Mouse (Mus musculus): ENCODE measurements around the gene G430095P16Rik. TPM values are rescaled to one million over a fixed set of nuclear protein-coding genes. Genes with fewer than 3 reads are reported as not detected.

The G430095P16Rik gene
- polyA plus RNA-seq, 1 experiment from 2014 or later: 7.8 TPM

DNA sequence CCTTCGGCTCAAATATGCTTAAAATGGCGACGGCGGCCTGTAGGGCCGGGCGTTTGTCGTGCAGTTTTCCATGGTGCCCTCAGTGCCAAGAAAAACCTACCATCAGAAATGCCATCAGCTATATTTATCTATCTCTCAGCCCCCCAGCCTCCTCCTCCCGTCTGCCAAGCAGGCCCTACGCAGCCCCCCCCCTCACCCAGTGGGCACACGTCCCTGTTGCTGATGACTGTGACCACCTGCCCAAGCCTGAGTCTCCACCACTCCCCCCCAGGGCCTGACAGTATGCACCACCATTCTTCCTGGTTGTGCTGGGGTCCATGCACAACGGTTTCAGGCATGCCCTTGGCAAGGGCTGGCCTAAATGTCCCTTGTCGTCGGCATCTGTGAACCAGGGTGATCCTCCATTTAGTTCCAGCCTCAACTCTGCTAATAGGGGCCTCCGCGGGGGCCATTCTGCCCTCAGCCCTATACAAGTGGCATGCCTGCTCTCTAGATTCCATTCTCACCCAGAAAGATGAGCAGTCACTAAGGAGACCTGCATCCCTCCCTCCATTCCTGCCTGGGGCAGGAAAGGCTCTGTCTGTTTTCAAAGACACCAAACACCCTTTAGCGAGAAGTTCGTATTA is 42.2 kb downstream of the G430095P16Rik start:
- H3K27me3 ChIP-seq (replicated peaks): peaks cover 93% of the 10 kb centered on the region
- peaks cover 28% of the 10 kb centered on the region for H3K36me3 ChIP-seq
- 73% methylated on average over 17 of the region's 17 CpGs for WGBS
- peaks cover 29% of the 10 kb centered on the region for H3K4me1 ChIP-seq
- H3K27ac ChIP-seq (replicated peaks): no peak overlapping the region
- H3K4me3 ChIP-seq: no peak overlapping the region
- H3K9me3 ChIP-seq: no peaks in the 10 kb centered on the region
- H3K4me2 ChIP-seq: no peak overlapping the region
- ATAC-seq (ENCODE audit: extremely low read depth, insufficient number of reproducible peaks, low FRiP score, low TSS enrichment): no peak
- H3K9ac ChIP-seq: no peak overlapping the region

DNA sequence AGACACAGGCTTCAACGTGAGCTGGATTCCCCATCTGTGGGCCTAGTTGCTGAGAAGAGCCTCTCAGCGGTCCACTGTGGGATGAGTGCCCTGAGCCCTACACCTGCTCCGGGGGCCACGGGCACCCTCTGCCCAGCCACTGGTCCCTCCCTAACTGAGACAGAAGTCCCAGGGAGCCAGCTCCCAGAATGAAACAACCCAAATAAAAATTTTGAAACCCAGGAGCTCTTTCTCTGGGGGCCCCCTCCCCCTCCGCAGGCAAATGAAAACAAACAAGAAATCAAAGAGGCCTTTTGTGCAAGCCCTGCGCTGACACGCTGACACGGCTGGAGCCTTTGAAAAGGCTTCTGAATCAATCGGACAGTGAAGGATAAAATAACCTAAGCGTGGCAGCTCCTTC is 42.8 kb downstream of the G430095P16Rik start:
- Histone ChIP-seq H3K9ac (peak overlapping the region; percentile 33; the same call in 1 of the 2 replicates), H3K4me3 (no peak overlapping the region), H3K27me3 (replicated peaks) (peaks cover 95% of the 10 kb centered on the region), H3K4me2 (no peak overlapping the region), H3K4me1 (peaks cover 31% of the 10 kb centered on the region), H3K9me3 (no peaks in the 10 kb centered on the region), H3K27ac (replicated peaks) (no peak overlapping the region), H3K36me3 (peaks cover 28% of the 10 kb centered on the region)
- no peak for ATAC-seq (ENCODE audit: extremely low read depth, insufficient number of reproducible peaks, low FRiP score, low TSS enrichment)
- 43% methylated on average over 10 of the region's 10 CpGs for WGBS

DNA sequence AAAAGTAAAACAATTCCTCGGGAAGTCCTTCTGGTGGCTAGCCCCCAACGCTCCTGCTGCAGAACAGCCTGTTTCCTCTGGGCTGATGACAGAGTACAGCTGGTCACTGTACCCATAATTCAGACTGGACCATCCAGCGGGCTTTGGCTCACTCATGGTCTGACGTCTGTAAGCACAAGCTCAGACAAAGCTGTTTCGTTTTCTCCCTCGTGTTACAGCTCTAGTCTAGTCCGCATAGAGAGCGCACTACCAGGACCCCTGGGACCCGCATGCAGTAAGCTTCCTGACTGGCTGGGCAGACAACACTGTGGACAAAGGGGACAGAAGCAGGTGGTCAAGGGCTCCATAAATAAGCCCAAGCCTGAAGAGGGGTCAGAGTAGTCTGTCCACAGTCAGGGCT is 43.6 kb downstream of the G430095P16Rik start:
- WGBS: 64% methylated on average over 9 of the region's 9 CpGs
- H3K36me3 ChIP-seq: peaks cover 29% of the 10 kb centered on the region
- no peak for ATAC-seq (ENCODE audit: extremely low read depth, insufficient number of reproducible peaks, low FRiP score, low TSS enrichment)
- H3K9ac ChIP-seq: no peak overlapping the region; the same call in 1 of the 2 replicates
- H3K4me3 ChIP-seq: no peak overlapping the region
- 0 out of 2 replicates have a peak overlapping the region, but pooled peaks have one; percentile 5 for H3K27ac ChIP-seq (replicated peaks)
- no peaks in the 10 kb centered on the region for H3K9me3 ChIP-seq
- peaks cover 95% of the 10 kb centered on the region for H3K27me3 ChIP-seq (replicated peaks)
- H3K4me1 ChIP-seq: peaks cover 31% of the 10 kb centered on the region
- no peak overlapping the region for H3K4me2 ChIP-seq

DNA sequence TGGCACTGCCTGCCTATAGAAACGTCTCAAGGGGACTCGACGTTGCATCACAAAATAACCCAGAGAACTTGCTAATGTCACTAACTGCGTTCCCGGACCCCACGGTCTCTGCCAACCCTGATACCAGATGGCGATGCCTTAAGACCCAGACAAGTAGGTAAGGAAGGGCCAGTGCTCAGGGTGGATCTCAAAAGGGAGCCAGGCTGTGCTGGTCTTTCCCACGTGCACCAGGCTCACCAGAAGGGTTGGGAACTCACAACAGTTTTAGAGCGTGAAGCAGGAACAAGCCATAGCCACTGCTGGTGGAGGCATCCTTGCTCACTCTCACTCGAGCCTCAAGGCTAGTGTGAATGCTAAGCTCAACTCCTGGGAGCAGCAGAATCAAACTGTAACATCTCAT is 44.4 kb downstream of the G430095P16Rik start:
- H3K4me3 ChIP-seq: no peak overlapping the region
- no peak overlapping the region for H3K27ac ChIP-seq (replicated peaks)
- H3K4me1 ChIP-seq: peaks cover 39% of the 10 kb centered on the region
- peaks cover 96% of the 10 kb centered on the region for H3K27me3 ChIP-seq (replicated peaks)
- peaks cover 32% of the 10 kb centered on the region for H3K36me3 ChIP-seq
- ATAC-seq (ENCODE audit: extremely low read depth, insufficient number of reproducible peaks, low FRiP score, low TSS enrichment): no peak
- WGBS: 71% methylated on average over 10 of the region's 10 CpGs
- H3K9ac ChIP-seq: no peak overlapping the region
- H3K4me2 ChIP-seq: no peak overlapping the region
- no peaks in the 10 kb centered on the region for H3K9me3 ChIP-seq

DNA sequence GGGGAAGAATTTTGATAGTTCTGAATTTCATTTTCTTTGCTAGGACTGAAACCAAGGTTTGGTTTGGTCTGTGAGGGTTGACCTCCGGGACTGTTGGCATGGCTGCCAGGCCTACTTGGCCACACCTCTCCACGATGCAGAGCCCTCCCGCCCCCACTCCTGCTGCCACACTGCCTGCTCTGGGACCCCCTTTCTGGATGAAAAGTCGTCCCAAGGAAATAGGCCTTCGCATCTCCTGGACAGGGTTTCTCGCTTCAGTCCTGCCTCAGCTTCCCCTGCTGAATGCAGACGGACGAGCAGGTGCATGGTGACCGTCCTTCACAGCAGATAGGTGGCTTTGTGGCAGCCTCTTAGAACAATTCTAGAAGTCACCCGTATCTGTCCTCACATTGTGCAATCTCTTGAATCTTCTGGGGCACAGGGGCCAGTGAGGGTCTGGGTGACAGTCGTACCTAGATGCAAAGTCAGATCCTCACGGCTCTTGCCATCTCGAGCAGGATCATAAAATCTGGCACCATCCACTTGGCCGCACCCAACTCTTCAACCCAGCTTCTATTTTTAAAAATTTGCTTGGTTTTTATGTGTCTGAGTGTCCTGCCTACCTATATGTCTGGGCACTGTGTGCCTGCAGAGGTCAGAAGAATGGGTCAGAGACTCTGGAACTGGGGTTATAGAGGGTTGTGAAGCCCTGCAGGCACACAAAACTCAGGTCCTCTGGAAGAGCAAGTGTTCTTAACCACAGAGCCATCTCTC is 45.7 kb downstream of the G430095P16Rik start:
- 82% methylated on average over 14 of the region's 14 CpGs for WGBS
- peaks cover 97% of the 10 kb centered on the region for H3K27me3 ChIP-seq (replicated peaks)
- no peak overlapping the region for H3K9ac ChIP-seq
- H3K4me2 ChIP-seq: no peak overlapping the region
- H3K27ac ChIP-seq (replicated peaks): no peak overlapping the region
- no peak overlapping the region for H3K4me3 ChIP-seq
- peaks cover 24% of the 10 kb centered on the region for H3K36me3 ChIP-seq
- H3K9me3 ChIP-seq: no peaks in the 10 kb centered on the region
- no peak for ATAC-seq (ENCODE audit: extremely low read depth, insufficient number of reproducible peaks, low FRiP score, low TSS enrichment)
- H3K4me1 ChIP-seq: peaks cover 52% of the 10 kb centered on the region

DNA sequence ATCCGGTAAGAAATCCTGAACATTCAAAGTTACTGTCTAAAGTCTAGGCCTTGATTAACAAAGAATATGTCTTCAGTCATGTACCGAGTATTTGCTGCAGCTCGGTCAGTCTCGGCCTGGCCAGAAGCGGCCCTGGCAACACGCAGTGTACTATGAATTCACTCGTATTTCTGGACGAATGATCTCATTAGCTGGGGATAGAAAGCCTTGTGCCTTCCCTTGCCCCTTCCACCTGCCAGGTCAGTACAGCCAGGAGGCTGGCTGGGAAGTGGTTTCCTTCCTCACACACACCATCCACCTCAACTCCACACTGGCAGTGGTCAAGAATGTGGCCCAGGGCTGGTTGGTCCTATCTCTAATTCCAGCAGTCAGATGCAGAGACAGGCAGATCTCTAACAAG is 46.5 kb downstream of the G430095P16Rik start:
- H3K9ac ChIP-seq: no peak overlapping the region
- no peaks in the 10 kb centered on the region for H3K9me3 ChIP-seq
- no peak overlapping the region for H3K4me3 ChIP-seq
- WGBS: 86% methylated on average over 8 of the region's 8 CpGs
- H3K27me3 ChIP-seq (replicated peaks): peaks cover 92% of the 10 kb centered on the region
- H3K4me1 ChIP-seq: peaks cover 59% of the 10 kb centered on the region
- ATAC-seq (ENCODE audit: extremely low read depth, insufficient number of reproducible peaks, low FRiP score, low TSS enrichment): no peak
- H3K27ac ChIP-seq (replicated peaks): no peak overlapping the region
- H3K4me2 ChIP-seq: no peak overlapping the region
- H3K36me3 ChIP-seq: peaks cover 24% of the 10 kb centered on the region

DNA sequence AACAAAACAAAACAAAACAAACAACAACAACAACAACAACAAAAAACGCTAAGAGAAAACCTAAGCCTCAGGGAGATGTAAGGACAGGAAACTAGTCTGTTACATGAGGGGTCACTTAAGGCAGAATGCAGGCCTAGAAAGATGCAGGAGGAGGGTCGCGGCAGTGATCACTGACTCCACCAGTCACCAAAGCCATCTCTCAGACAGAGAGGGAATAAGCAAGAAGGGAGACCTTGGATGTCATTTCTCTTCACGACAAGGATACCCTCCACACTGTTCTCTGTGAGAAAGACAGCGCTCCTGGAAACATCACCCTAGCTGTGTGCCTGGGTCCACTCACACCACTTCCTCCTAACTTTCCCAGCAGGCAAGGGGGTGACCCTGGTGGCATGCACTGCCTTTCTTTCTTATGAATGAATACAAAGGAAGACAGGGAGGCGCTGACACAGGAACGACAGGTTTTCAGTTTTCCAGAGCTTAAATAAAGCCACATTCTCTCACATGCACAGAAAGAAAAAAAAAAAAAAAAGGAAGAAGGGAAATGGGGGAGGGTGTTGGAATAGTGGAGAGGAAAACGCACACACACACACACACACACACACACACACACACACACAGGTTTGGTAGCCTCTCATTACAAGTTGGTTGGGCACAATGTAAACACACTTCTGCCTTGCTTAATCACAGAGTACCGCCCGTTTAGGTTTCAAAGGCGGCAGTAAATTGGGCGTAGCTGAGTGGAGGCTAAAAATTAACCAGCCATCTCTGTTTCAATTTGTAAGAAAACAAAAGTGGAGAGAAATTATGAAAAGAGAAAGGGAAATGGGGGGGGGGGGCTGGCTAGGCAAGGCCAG is 47.5 kb downstream of the G430095P16Rik start:
- Histone ChIP-seq H3K9ac (no peak overlapping the region), H3K36me3 (peaks cover 24% of the 10 kb centered on the region), H3K4me2 (no peak overlapping the region), H3K9me3 (no peaks in the 10 kb centered on the region), H3K4me1 (peaks cover 65% of the 10 kb centered on the region), H3K27ac (replicated peaks) (0 out of 2 replicates have a peak overlapping the region, but pooled peaks have one; percentile 5), H3K27me3 (replicated peaks) (peaks cover 92% of the 10 kb centered on the region), H3K4me3 (no peak overlapping the region)
- ATAC-seq (ENCODE audit: extremely low read depth, insufficient number of reproducible peaks, low FRiP score, low TSS enrichment): no peak
- WGBS: 45% methylated on average over 12 of the region's 12 CpGs

DNA sequence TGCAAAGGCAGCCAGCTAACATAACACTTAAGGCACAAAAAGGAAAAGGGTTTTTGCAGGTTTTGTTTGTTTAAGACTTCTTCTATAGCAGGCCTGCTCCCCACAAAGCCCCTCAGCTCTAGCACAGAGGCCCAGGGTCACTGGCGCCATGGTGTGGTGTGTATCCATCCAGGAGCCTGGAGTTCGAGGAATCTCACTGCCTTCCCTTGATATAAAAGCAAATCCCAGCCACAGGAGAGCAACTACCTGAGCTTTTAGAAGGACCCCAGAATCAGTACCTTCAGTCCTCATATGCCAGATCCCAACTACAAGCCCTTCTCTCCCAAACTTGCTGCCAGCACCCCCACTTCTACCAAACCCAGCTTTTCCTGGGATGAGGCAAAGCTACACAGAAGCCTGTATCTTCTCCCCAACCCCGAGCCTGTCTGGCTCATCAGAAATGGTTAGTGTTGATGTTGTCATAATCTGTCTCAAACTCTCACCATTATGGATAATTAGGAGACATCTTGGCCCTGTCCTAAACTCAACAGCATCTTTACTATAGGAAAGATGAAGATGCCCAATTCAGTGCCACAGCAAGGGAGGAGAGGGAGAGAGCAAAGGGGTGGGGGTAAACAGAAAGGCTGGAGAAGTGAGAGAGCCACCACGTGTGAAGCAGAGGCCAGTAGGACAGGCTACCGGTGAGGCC is 48.3 kb downstream of the G430095P16Rik start:
- WGBS: 41% methylated on average over 5 of the region's 5 CpGs
- H3K9ac ChIP-seq: no peak overlapping the region
- H3K9me3 ChIP-seq: no peaks in the 10 kb centered on the region
- peaks cover 92% of the 10 kb centered on the region for H3K27me3 ChIP-seq (replicated peaks)
- H3K27ac ChIP-seq (replicated peaks): no peak overlapping the region
- ATAC-seq (ENCODE audit: extremely low read depth, insufficient number of reproducible peaks, low FRiP score, low TSS enrichment): no peak
- H3K4me2 ChIP-seq: peak overlapping the region; percentile 68; the same call in 1 of the 2 replicates
- H3K4me3 ChIP-seq: no peak overlapping the region
- H3K4me1 ChIP-seq: peaks cover 64% of the 10 kb centered on the region
- peaks cover 24% of the 10 kb centered on the region for H3K36me3 ChIP-seq

DNA sequence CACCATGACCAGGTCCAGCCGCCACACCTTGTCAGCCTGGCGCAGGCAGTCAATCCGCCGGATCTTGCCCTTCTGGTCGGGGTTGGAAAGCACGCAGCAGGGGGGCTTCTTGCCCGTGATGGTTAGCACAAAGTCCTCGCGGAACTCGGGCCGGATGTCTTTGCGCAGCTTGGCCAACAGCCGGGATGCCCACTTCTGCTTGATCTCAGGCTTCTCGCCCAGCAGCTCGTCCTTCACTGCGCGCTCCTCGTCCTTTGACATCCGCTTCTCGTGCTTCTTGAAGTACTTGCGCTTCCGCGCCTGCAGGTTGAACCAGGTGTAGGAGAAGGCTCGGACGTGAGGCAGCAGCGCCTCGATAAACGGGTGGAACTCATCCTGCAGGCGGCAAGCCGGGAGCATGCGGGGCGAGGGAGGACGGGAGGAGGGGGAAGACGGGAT is 49.2 kb downstream of the G430095P16Rik start:
- Histone ChIP-seq H3K27me3 (replicated peaks) (peaks cover 92% of the 10 kb centered on the region), H3K27ac (replicated peaks) (no peak overlapping the region), H3K9me3 (no peaks in the 10 kb centered on the region), H3K36me3 (peaks cover 24% of the 10 kb centered on the region), H3K9ac (peak overlapping the region; percentile 15; the same call in 1 of the 2 replicates), H3K4me3 (peak overlapping the region; percentile 25), H3K4me2 (peak overlapping the region; percentile 68), H3K4me1 (peaks cover 60% of the 10 kb centered on the region)
- WGBS: 9% methylated on average over 34 of the region's 34 CpGs
- ATAC-seq (ENCODE audit: extremely low read depth, insufficient number of reproducible peaks, low FRiP score, low TSS enrichment): no peak

DNA sequence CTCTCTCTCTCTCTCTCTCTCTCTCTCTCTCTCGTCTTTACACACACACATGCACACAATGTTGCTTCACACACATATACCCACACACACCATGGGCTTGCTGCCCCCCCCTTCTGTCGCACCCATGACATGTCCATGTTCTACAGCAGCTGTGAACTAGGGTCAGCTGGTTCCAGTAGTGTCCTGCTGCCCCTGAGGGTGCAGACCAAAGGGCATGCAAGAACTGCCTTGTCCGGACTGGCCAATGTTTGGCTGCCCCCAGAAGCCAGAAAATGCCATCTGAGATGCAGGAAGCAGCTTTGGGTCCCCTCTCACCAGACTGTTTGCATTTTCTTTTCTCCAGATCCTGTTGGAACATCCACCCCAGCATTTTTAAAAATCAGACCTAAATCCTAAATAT is 49.8 kb downstream of the G430095P16Rik start:
- peaks cover 92% of the 10 kb centered on the region for H3K27me3 ChIP-seq (replicated peaks)
- H3K4me2 ChIP-seq: peak overlapping the region; percentile 68
- H3K36me3 ChIP-seq: peaks cover 20% of the 10 kb centered on the region
- 0 out of 2 replicates have a peak overlapping the region, but pooled peaks have one; percentile 10 for H3K4me3 ChIP-seq
- peaks cover 60% of the 10 kb centered on the region for H3K4me1 ChIP-seq
- whole genome bisulfite sequencing: 10% methylated on average over 2 of the region's 3 CpGs
- no peak for ATAC-seq (ENCODE audit: extremely low read depth, insufficient number of reproducible peaks, low FRiP score, low TSS enrichment)
- no peak overlapping the region for H3K27ac ChIP-seq (replicated peaks)
- H3K9ac ChIP-seq: no peak overlapping the region
- no peaks in the 10 kb centered on the region for H3K9me3 ChIP-seq
